In the genomic region with DNA sequence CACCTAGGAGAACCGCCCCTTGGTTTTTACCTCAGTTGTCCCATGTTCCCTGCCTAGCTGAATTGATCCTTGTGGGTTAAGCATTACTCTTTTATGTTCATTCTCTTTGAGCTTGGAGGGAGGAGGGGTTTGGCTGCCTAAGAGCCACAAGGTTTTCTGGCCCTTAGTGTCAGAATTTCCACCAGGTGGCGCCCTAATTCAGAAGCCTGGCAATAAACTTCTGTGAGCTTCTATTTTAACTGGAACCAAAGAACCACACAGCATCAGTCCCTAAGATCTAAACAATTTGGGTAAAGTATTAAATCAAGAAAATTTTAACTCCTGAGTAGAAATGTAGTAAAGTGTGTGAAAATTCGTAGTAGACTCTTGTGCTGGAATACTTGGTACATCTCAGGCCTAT, we compare ENCODE assay signal across 8 mouse cellular contexts.
DNase-seq lines count a peak whose midpoint lies in the region; ATAC-seq and TF ChIP-seq lines count a peak whose summit lies in the region.

No protein-coding gene starts in this region.

- TF ChIP-seq CTCF in bone marrow macrophage, adult 2 months (IDR thresholded peaks at IDR 0.05; ENCODE audit: low read depth, low read length), result peak; percentile 66

- WGBS in hindbrain, embryonic 11.5 days, result 27% methylated on average over 3 of the region's 3 CpGs
- 29% methylated on average over 3 of the region's 3 CpGs for WGBS in hindbrain, embryonic 12.5 days

- H3K4me2 ChIP-seq in hindbrain, embryonic 11.5 days (replicated peaks; ENCODE audit: low read depth, low read length), result no peak overlapping the region
- H3K4me2 ChIP-seq in hindbrain, embryonic 12.5 days (replicated peaks), result no peak overlapping the region

- H3K27ac ChIP-seq in hindbrain, embryonic 11.5 days (ENCODE audit: low read depth, low read length), result no peak overlapping the region
- no peak overlapping the region for H3K27ac ChIP-seq in hindbrain, embryonic 12.5 days
- H3K27ac ChIP-seq in bone marrow macrophage, adult 2 months (ENCODE audit: insufficient read depth, low read depth, low read length), result peak overlapping the region; percentile 57

- DNase-seq in hindbrain, embryonic 11.5 days (ENCODE audit: low spot score), result peak; percentile 77
- peak; percentile 49 for DNase-seq in hindlimb bud, embryonic 11.5 days (ENCODE audit: extremely low spot score, low read depth, low spot score)
- DNase-seq in left cerebral cortex, adult 8-10 months (ENCODE audit: low spot score in 2 of 2), result peak; percentile 18 to 22
- DNase-seq in spleen, postnatal 14 days (ENCODE audit: low spot score in 2 of 2), result peak; percentile 57 to 78

- no peaks in the 10 kb centered on the region for H3K36me3 ChIP-seq in hindbrain, embryonic 11.5 days (ENCODE audit: control insufficient read depth, insufficient read depth, low read length)
- H3K36me3 ChIP-seq in hindbrain, embryonic 12.5 days, result no peaks in the 10 kb centered on the region

- no peak overlapping the region for H3K9ac ChIP-seq in hindbrain, embryonic 11.5 days (ENCODE audit: low read depth, low read length)
- no peak overlapping the region for H3K9ac ChIP-seq in hindbrain, embryonic 12.5 days

- no peak overlapping the region for H3K4me3 ChIP-seq in hindbrain, embryonic 11.5 days (ENCODE audit: low read depth, low read length)
- no peak overlapping the region for H3K4me3 ChIP-seq in hindbrain, embryonic 12.5 days
- no peak overlapping the region for H3K4me3 ChIP-seq in bone marrow macrophage, adult 2 months (ENCODE audit: insufficient read depth, low read length)

- no peaks in the 10 kb centered on the region for H3K27me3 ChIP-seq in hindbrain, embryonic 11.5 days (ENCODE audit: control insufficient read depth, insufficient read depth, low read length)
- no peaks in the 10 kb centered on the region for H3K27me3 ChIP-seq in hindbrain, embryonic 12.5 days

- H3K4me1 ChIP-seq in hindbrain, embryonic 11.5 days (replicated peaks; ENCODE audit: control insufficient read depth, insufficient read depth, low read length), result peaks cover 2% of the 10 kb centered on the region; the same call in 1 of the 2 replicates
- peaks cover 22% of the 10 kb centered on the region for H3K4me1 ChIP-seq in hindbrain, embryonic 12.5 days
- H3K4me1 ChIP-seq in bone marrow macrophage, adult 2 months (ENCODE audit: control insufficient read depth, insufficient read depth, low read length), result peaks cover 55% of the 10 kb centered on the region

- no peaks in the 10 kb centered on the region for H3K9me3 ChIP-seq in hindbrain, embryonic 11.5 days (ENCODE audit: control insufficient read depth, low read length)
- H3K9me3 ChIP-seq in hindbrain, embryonic 12.5 days (replicated peaks), result no peaks in the 10 kb centered on the region

- TF ChIP-seq POLR2A in bone marrow macrophage, adult 2 months (IDR thresholded peaks at IDR 0.05; ENCODE audit: borderline replicate concordance, low read depth, low read length), result no peak

- ATAC-seq in hindbrain, embryonic 11.5 days (ENCODE audit: low FRiP score), result no peak
- ATAC-seq in hindbrain, embryonic 12.5 days (ENCODE audit: low FRiP score), result no peak
- ATAC-seq in erythroblast, adult 5-6 weeks (replicated peaks; ENCODE audit: low FRiP score, poor library complexity, severe bottlenecking), result peak; percentile 69
- peak; percentile 77 for ATAC-seq in megakaryocyte progenitor cell, adult 5-6 weeks (replicated peaks; ENCODE audit: poor library complexity)

Comparison
In these comparisons a context has a peak if more than half of its experiments do, and no peak if none do; other contexts are left out.
1. ATAC-seq: peak in erythroblast, adult 5-6 weeks (single experiment) and megakaryocyte progenitor cell, adult 5-6 weeks (single experiment); none in hindbrain, embryonic 11.5 days (single experiment) and hindbrain, embryonic 12.5 days (single experiment).
2. DNase-seq: peak in every context shown above with its lines; median percentile 77 in hindbrain, embryonic 11.5 days; 68 in spleen, postnatal 14 days; 49 in hindlimb bud, embryonic 11.5 days; 20 in left cerebral cortex, adult 8-10 months.